Mouse (Mus musculus) midbrain, postnatal 0 days (tissue): Measurements from ENCODE around the gene Tfeb. TPM values are rescaled to one million over a fixed set of nuclear protein-coding genes. Genes with fewer than 3 reads are reported as not detected.

Source experiments
- ATAC-seq: fragments of 200-750 bp; cut with Nextera tagmentation; 2 replicates; pipeline ENCODE4 v1.8.0; 2017; ENCODE audit warnings: moderate number of reproducible peaks, mild to moderate bottlenecking, moderate TSS enrichment, moderate library complexity; ENCODE audit not compliant: low FRiP score
- DNase-seq: peaks from one replicate; pipeline ENCODE4 v3.0.0-alpha.2; 2015; ENCODE audit warnings: low spot score
- H3K27ac ChIP-seq: fragments of 300-500 bp; sonication (generic); 2 replicates; pipeline ENCODE4 v1.5.1; 2014; ENCODE audit warnings: low read depth, mild to moderate bottlenecking, low read length, mixed read lengths
- H3K27me3 ChIP-seq: fragments of 300-500 bp; sonication (generic); 2 replicates; pipeline ENCODE4 v1.6.1; 2014; ENCODE audit warnings: low read length, control low read depth, mixed read lengths; ENCODE audit not compliant: insufficient read depth
- H3K36me3 ChIP-seq: fragments of 300-500 bp; sonication (generic); 2 replicates; pipeline ENCODE4 v1.6.1; 2014; ENCODE audit warnings: low read length, control low read depth, mixed read lengths; ENCODE audit not compliant: insufficient read depth
- H3K4me1 ChIP-seq: fragments of 300-500 bp; sonication (generic); 2 replicates; pipeline ENCODE4 v1.6.1; 2014; ENCODE audit warnings: mild to moderate bottlenecking, control low read depth, antibody characterized with exemption, low read length, mixed read lengths; ENCODE audit not compliant: insufficient read depth
- H3K4me2 ChIP-seq: fragments of 300-500 bp; sonication (generic); 2 replicates; pipeline ENCODE4 v1.6.1; 2014; ENCODE audit warnings: low read depth, mild to moderate bottlenecking, low read length, mixed read lengths; ENCODE audit not compliant: poor library complexity, severe bottlenecking
- H3K4me3 ChIP-seq: fragments of 300-500 bp; sonication (generic); 2 replicates; pipeline ENCODE4 v1.5.1; 2014; ENCODE audit warnings: low read depth, mild to moderate bottlenecking, low read length, moderate library complexity
- H3K9ac ChIP-seq: fragments of 300-500 bp; sonication (generic); replicated peaks from 2 replicates; pipeline ENCODE4 v1.6.1; 2014; ENCODE audit warnings: mild to moderate bottlenecking, low read length, moderate library complexity, mixed read lengths; ENCODE audit not compliant: poor library complexity, severe bottlenecking
- H3K9me3 ChIP-seq: fragments of 300-500 bp; sonication (generic); 2 replicates; pipeline ENCODE4 v1.6.1; 2016; ENCODE audit warnings: low read length, control low read depth
- CTCF ChIP-seq: IDR thresholded peaks from 2 replicates; pipeline ENCODE4 v1.5.1; 2016; ENCODE audit warnings: antibody characterized with exemption, mild to moderate bottlenecking
- WGBS: fragments of 180-500 bp; shearing (Covaris S2); extraction: QIAGEN DNeasy Blood & Tissue Kit; methylation state at CpG from one replicate; pipeline ENCODE4 v1.1.7; 2014; 5-methylcytosine and 5-hydroxymethylcytosine counted together
- polyA plus RNA-seq: library from polyadenylated mRNA; unstranded; fragments of >200 nt; fragmentation: Nextera tagmentation; extraction: Ambion mirVana; gene quantifications from 2 replicates; pipeline ENCODE4 v1.2.1, GENCODE M21; 2015
- total RNA-seq: library from RNA; depleted of rRNA; stranded (reverse); fragments of >200 nt; gene quantifications from 2 replicates; pipeline ENCODE4 v1.2.3, GENCODE M21; 2014

Gene Tfeb
- total and polyA plus RNA-seq, 2 experiments from 2014 or later: 4.0 to 9.6 TPM

DNA sequence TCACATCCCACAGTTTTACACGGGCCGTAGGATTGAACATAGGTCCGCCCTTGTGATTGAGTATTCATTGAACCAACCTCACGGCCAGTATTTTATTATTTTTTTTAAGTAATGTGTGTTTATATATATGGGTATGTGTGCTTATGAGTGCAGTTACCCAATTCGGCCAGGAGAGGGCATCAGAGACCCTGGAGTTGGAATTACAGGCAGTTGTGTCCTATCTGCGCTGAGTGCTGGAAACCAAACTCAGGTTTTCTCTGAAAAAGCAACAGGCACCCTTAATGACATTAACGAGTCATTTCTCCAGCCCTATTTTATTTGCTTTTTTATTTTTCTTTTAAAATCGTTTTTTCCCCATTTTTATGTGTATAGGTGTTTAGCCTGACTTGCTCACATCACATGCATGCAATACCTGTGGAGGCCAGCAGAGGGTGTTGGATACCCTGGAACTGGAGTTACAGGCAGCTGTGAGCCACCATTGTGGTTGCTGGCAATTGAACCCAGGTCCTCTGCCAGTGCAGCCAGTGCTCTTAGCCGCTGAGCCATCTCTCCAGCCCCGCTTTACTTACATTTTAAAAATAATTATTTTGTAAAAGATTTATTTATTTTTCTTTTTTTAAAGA is 8.0 kb downstream of the Tfeb start:
- DNase-seq (no peak), ATAC-seq (no peak)
- Histone ChIP-seq H3K9ac (no peak overlapping the region), H3K36me3 (no peaks in the 10 kb centered on the region), H3K4me3 (no peak overlapping the region), H3K9me3 (no peaks in the 10 kb centered on the region), H3K4me1 (no peaks in the 10 kb centered on the region), H3K27me3 (no peaks in the 10 kb centered on the region), H3K27ac (no peak overlapping the region), H3K4me2 (no peak overlapping the region)
- peak; percentile 49 for TF ChIP-seq CTCF
- 90% methylated on average over 10 of the region's 10 CpGs for WGBS

GRCm38 (mm10) chr17:47748791-47749553 is 12.1 kb downstream of the Tfeb start:
- H3K27me3 ChIP-seq: no peaks in the 10 kb centered on the region
- H3K4me2 ChIP-seq: no peak overlapping the region
- DNase-seq (no peak), ATAC-seq (peak; percentile 47; the same call in 1 of the 2 replicates)
- H3K9me3 ChIP-seq: no peaks in the 10 kb centered on the region
- no peak overlapping the region for H3K4me3 ChIP-seq
- no peaks in the 10 kb centered on the region for H3K4me1 ChIP-seq
- no peak overlapping the region for H3K27ac ChIP-seq
- 71% methylated on average over 14 of the region's 14 CpGs for WGBS
- no peak overlapping the region for H3K9ac ChIP-seq
- H3K36me3 ChIP-seq: no peaks in the 10 kb centered on the region
- TF ChIP-seq CTCF: no peak

GRCm38 (mm10) chr17:47749626-47750025 is 12.8 kb downstream of the Tfeb start:
- TF ChIP-seq CTCF: no peak
- no peak overlapping the region for H3K4me2 ChIP-seq
- H3K9ac ChIP-seq: no peak overlapping the region
- H3K9me3 ChIP-seq: no peaks in the 10 kb centered on the region
- H3K36me3 ChIP-seq: no peaks in the 10 kb centered on the region
- H3K27ac ChIP-seq: no peak overlapping the region
- H3K4me1 ChIP-seq: no peaks in the 10 kb centered on the region
- ATAC-seq (no peak), DNase-seq (no peak)
- no peaks in the 10 kb centered on the region for H3K27me3 ChIP-seq
- no peak overlapping the region for H3K4me3 ChIP-seq
- WGBS: 86% methylated on average over 3 of the region's 3 CpGs

- Histone ChIP-seq H3K27ac (no peak overlapping the region), H3K27me3 (no peaks in the 10 kb centered on the region), H3K9ac (no peak overlapping the region), H3K9me3 (no peaks in the 10 kb centered on the region), H3K4me2 (no peak overlapping the region), H3K4me3 (no peak overlapping the region), H3K4me1 (no peaks in the 10 kb centered on the region), H3K36me3 (no peaks in the 10 kb centered on the region)
- no peak for ATAC-seq
- TF ChIP-seq CTCF: no peak
- whole genome bisulfite sequencing: 60% methylated on average over 6 of the region's 6 CpGs
- DNase-seq: no peak
These were observed 13.3 kb downstream of the Tfeb start for GRCm38 (mm10) chr17:47750101-47750500.

- no peak for ATAC-seq
These were observed 15.0 kb downstream of the Tfeb start for GRCm38 (mm10) chr17:47751811-47752210.

DNA sequence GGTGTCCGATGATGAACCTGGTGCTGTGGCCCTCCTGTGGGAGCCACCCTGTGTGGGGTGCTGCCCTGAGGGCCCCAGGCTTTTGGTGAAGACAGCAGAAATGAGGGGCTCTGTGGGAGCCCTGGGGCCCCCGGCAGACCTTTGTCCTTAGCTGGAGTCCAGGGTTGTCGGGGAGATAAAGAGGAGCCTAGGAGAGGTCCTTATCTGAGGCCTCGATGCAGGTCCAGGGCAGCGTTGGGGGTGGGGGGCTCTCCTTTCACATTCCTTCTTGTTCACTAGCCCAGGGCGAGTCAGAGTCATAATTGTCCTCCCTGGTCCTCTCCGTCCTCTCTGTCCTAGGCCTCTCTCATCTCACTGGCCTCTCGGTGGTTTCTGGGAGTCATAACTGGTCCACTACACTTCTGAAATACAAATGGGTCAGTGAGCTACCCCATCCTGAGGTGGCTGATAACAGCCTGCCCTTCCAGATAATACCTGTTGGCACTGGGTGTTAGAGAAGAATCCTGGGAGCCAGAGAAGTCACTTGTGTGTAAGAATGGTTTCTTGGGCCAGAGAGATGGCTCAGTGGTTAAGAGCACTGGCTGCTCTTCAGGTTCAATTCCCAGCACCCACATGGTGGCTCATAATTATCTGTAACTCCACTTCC is 16.4 kb downstream of the Tfeb start:
- DNase-seq (no peak), ATAC-seq (no peak)
- no peaks in the 10 kb centered on the region for H3K4me1 ChIP-seq
- H3K27ac ChIP-seq: no peak overlapping the region
- no peak overlapping the region for H3K4me3 ChIP-seq
- no peaks in the 10 kb centered on the region for H3K27me3 ChIP-seq
- H3K9me3 ChIP-seq: no peaks in the 10 kb centered on the region
- H3K36me3 ChIP-seq: no peaks in the 10 kb centered on the region
- no peak overlapping the region for H3K4me2 ChIP-seq
- 90% methylated on average over 8 of the region's 8 CpGs for WGBS
- TF ChIP-seq CTCF: no peak
- H3K9ac ChIP-seq: no peak overlapping the region

More at GRCm38 (mm10) chr17:47751811-47752210, 15.0 kb downstream of the Tfeb start:
- TF ChIP-seq CTCF: no peak; the same call in 1 of the 2 replicates
- H3K4me1 ChIP-seq: no peaks in the 10 kb centered on the region
- H3K4me2 ChIP-seq: no peak overlapping the region
- no peak overlapping the region for H3K4me3 ChIP-seq
- DNase-seq: no peak
- no peaks in the 10 kb centered on the region for H3K27me3 ChIP-seq
- H3K27ac ChIP-seq: no peak overlapping the region
- H3K36me3 ChIP-seq: no peaks in the 10 kb centered on the region
- no peak overlapping the region for H3K9ac ChIP-seq
- H3K9me3 ChIP-seq: no peaks in the 10 kb centered on the region
- 76% methylated on average over 5 of the region's 5 CpGs for WGBS
